Mouse (Mus musculus): Measurements from ENCODE around the gene Clip2.

- TF ChIP-seq CTCF (IDR thresholded peaks at IDR 0.05; ENCODE audit: borderline replicate concordance, insufficient read depth, low read depth, low read length) (no peak), POLR2A (IDR thresholded peaks at IDR 0.05; ENCODE audit: borderline replicate concordance, insufficient read depth, low read length) (no peak)
Measured at GRCm38 (mm10) chr5:134520120-134520519, 32.1 kb downstream of the Clip2 start.
